Mouse (Mus musculus): ENCODE measurements at regions not wholly inside any gene's neighbourhood (a gene's known extent, or its start where the extent isn't known, plus 50 kb on each side); places are given as distances from the start of the nearest gene placed in this dataset.

DNA sequence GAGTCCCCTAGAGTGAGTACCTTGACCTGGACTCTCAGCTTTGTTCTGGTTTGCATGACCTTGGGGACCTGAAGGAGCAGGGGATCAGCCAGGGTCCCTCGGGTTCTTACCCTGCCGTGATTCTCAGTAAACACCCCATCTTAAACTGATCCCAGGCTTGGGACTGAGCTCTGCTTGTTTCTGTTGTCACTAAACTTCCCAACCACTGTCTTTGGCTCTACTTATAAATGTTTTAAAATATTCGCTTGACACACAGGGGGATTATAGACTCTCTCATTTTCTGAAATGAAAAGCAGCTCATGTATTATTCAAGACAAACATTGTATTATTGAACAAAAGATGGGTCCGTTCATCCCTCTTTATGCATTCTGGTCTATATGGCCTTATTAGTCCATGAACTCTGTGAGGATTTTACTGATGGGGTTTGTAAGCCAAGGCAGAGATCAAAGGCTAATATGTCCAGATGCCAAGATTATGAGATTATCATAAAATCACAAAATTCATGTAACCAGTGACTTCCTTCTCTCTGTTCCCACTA lies 248.6 kb downstream of the 1810013L24Rik start:
- TF ChIP-seq CTCF (IDR thresholded peaks at IDR 0.05; ENCODE audit: insufficient read depth, low read depth, low read length) = no peak
- no peak for TF ChIP-seq POLR2A (IDR thresholded peaks at IDR 0.05; ENCODE audit: insufficient read depth, low read depth, low read length)

Data from olfactory bulb, adult 2 months (tissue).